In genomic region chr11:75531469-75532242, GRCm38 (mm10) we compare ENCODE assay signal across 8 mouse cellular contexts. TPM values are rescaled to one million over a fixed set of nuclear protein-coding genes. Genes with fewer than 3 reads are reported as not detected.
A peak's percentile ranks its signal among the peaks of the same experiment; 100 is the strongest.
DNase-seq lines count a peak whose midpoint lies in the region; ATAC-seq and TF ChIP-seq lines count a peak whose summit lies in the region.

Gene Slc43a2, plus strand, starts transcription at chr11:75531694.

- peak; percentile 96 for ATAC-seq in forebrain, embryonic 12.5 days (ENCODE audit: low FRiP score)
- ATAC-seq in heart, postnatal 0 days (ENCODE audit: insufficient read depth, low read depth) = peak; percentile 88
- peak; percentile 84 for ATAC-seq in liver, embryonic 16.5 days (ENCODE audit: low read depth)
- peak; percentile 96 for ATAC-seq in neural tube, embryonic 13.5 days (ENCODE audit: low read depth)

- no peak for TF ChIP-seq EP300 in CH12.LX (IDR thresholded peaks at IDR 0.05; ENCODE audit: low read length)
- no peak for TF ChIP-seq EP300 in heart, postnatal 0 days (IDR thresholded peaks at IDR 0.05; ENCODE audit: low read depth)

- H3K4me3 ChIP-seq in CH12.LX (replicated peaks in 1 of 3; ENCODE audit: low read depth in 2 of 3, low read length in 2 of 3, poor library complexity in 1 of 3) = peak within 1 kb of the TSS; percentile 57 to 80 (median 71)
- H3K4me3 ChIP-seq in forebrain, embryonic 12.5 days (replicated peaks) = peak within 1 kb of the TSS; percentile 76
- H3K4me3 ChIP-seq in heart, postnatal 0 days (ENCODE audit: low read depth, low read length) = peak within 1 kb of the TSS; percentile 69
- H3K4me3 ChIP-seq in liver, embryonic 16.5 days (ENCODE audit: low read depth, low read length) = peak within 1 kb of the TSS; percentile 79
- H3K4me3 ChIP-seq in neural tube, embryonic 13.5 days = peak within 1 kb of the TSS; percentile 71
- H3K4me3 ChIP-seq in testis, adult 2 months (ENCODE audit: control insufficient read depth, low read depth, low read length) = peak within 1 kb of the TSS; percentile 100

- peak within 1 kb of the TSS; percentile 66 for H3K9ac ChIP-seq in CH12.LX (ENCODE audit: insufficient read depth, low read depth)
- peak within 1 kb of the TSS; percentile 87 for H3K9ac ChIP-seq in forebrain, embryonic 12.5 days
- H3K9ac ChIP-seq in heart, postnatal 0 days (replicated peaks; ENCODE audit: low read depth, low read length) = peak within 1 kb of the TSS; percentile 80
- H3K9ac ChIP-seq in liver, embryonic 16.5 days (ENCODE audit: low read depth, low read length) = peak within 1 kb of the TSS; percentile 86
- peak within 1 kb of the TSS; percentile 97 for H3K9ac ChIP-seq in neural tube, embryonic 13.5 days

- peak; percentile 95 for DNase-seq in CH12.LX (ENCODE audit: extremely low read depth)
- DNase-seq in c-Kit-positive CD71-positive TER-119-negative erythroid progenitor cells, embryonic 14.5 days (ENCODE audit: low read depth) = peak; percentile 93
- peak; percentile 92 for DNase-seq in heart, postnatal 0 days (ENCODE audit: low spot score)
- peak; percentile 96 to 98 for DNase-seq in kidney, postnatal 4 days

- peak within 1 kb of the TSS; percentile 83 for H3K4me2 ChIP-seq in CH12.LX (ENCODE audit: insufficient read depth, low read depth, poor library complexity, severe bottlenecking)
- peak within 1 kb of the TSS; percentile 95 for H3K4me2 ChIP-seq in forebrain, embryonic 12.5 days
- H3K4me2 ChIP-seq in heart, postnatal 0 days (ENCODE audit: low read depth, low read length) = peak within 1 kb of the TSS; percentile 98
- peak within 1 kb of the TSS; percentile 100 for H3K4me2 ChIP-seq in liver, embryonic 16.5 days (ENCODE audit: low read depth, low read length)
- peak within 1 kb of the TSS; percentile 97 for H3K4me2 ChIP-seq in neural tube, embryonic 13.5 days

- H3K79me2 ChIP-seq in CH12.LX (replicated peaks; ENCODE audit: control insufficient read depth, extremely low read depth, insufficient read depth, poor library complexity, severe bottlenecking) = no peaks in the 10 kb centered on the region

- H3K36me3 ChIP-seq in CH12.LX (replicated peaks in 1 of 2; ENCODE audit: control insufficient read depth in 1 of 2, insufficient read depth in 1 of 2, low read length in 1 of 2) = peaks cover 0 to 18% of the 10 kb centered on the region in 2 experiments
- no peaks in the 10 kb centered on the region for H3K36me3 ChIP-seq in forebrain, embryonic 12.5 days (replicated peaks)
- peaks cover 4% of the 10 kb centered on the region; the same call in 1 of the 2 replicates for H3K36me3 ChIP-seq in heart, postnatal 0 days (replicated peaks; ENCODE audit: control insufficient read depth, insufficient read depth, low read length)
- H3K36me3 ChIP-seq in liver, embryonic 16.5 days (ENCODE audit: control insufficient read depth, insufficient read depth) = no peaks in the 10 kb centered on the region
- H3K36me3 ChIP-seq in neural tube, embryonic 13.5 days = no peaks in the 10 kb centered on the region
- 0 out of 2 replicates have a peak, but pooled peaks cover 1% of the 10 kb centered on the region for H3K36me3 ChIP-seq in testis, adult 2 months (ENCODE audit: control insufficient read depth, insufficient read depth, low read length)

- under 1% methylated on average over 62 of the region's 62 CpGs for WGBS in forebrain, embryonic 12.5 days
- WGBS in heart, postnatal 0 days = under 1% methylated on average over 62 of the region's 62 CpGs
- under 1% methylated on average over 62 of the region's 62 CpGs for WGBS in liver, embryonic 16.5 days (ENCODE audit: insufficient replicate concordance)
- under 1% methylated on average over 62 of the region's 62 CpGs for WGBS in neural tube, embryonic 13.5 days

- H3K27ac ChIP-seq in CH12.LX (ENCODE audit: insufficient read depth, low read depth) = peak within 1 kb of the TSS; percentile 54
- peak within 1 kb of the TSS; percentile 97 for H3K27ac ChIP-seq in forebrain, embryonic 12.5 days
- H3K27ac ChIP-seq in heart, postnatal 0 days (ENCODE audit: low read depth) = peak within 1 kb of the TSS; percentile 87
- H3K27ac ChIP-seq in liver, embryonic 16.5 days (ENCODE audit: low read length) = peak within 1 kb of the TSS; percentile 88
- peak within 1 kb of the TSS; percentile 99 for H3K27ac ChIP-seq in neural tube, embryonic 13.5 days (replicated peaks)
- peak within 1 kb of the TSS; percentile 100 for H3K27ac ChIP-seq in testis, adult 2 months (ENCODE audit: control insufficient read depth, insufficient read depth, low read depth, low read length)

- TF ChIP-seq POLR2A in CH12.LX (IDR thresholded peaks at IDR 0.05; ENCODE audit: low read depth, low read length) = peak; percentile 69; the same call in 1 of the 2 replicates
- TF ChIP-seq POLR2A in testis, adult 2 months (IDR thresholded peaks at IDR 0.05; ENCODE audit: control insufficient read depth, low read depth, low read length) = peak; percentile 64

- no peak for TF ChIP-seq CTCF in CH12.LX (conservative IDR thresholded peaks at IDR 0.05 in 1 of 2, IDR thresholded peaks at IDR 0.05 in 1 of 2; ENCODE audit: low read depth in 2 of 2, low read length in 2 of 2)
- no peak for TF ChIP-seq CTCF in heart, postnatal 0 days (IDR thresholded peaks at IDR 0.05; ENCODE audit: low read depth)
- TF ChIP-seq CTCF in testis, adult 2 months (IDR thresholded peaks at IDR 0.05; ENCODE audit: control insufficient read depth, insufficient read depth, insufficient replicate concordance, low read depth, low read length) = no peak

- no peaks in the 10 kb centered on the region for H3K9me3 ChIP-seq in CH12.LX (replicated peaks; ENCODE audit: low read length)
- no peaks in the 10 kb centered on the region for H3K9me3 ChIP-seq in forebrain, embryonic 12.5 days
- H3K9me3 ChIP-seq in heart, postnatal 0 days (replicated peaks; ENCODE audit: control insufficient read depth, low read length) = no peaks in the 10 kb centered on the region
- no peaks in the 10 kb centered on the region for H3K9me3 ChIP-seq in liver, embryonic 16.5 days (replicated peaks; ENCODE audit: control insufficient read depth, low read length)
- H3K9me3 ChIP-seq in neural tube, embryonic 13.5 days = no peaks in the 10 kb centered on the region

- in situ Hi-C loops in CH12.LX (cut with MboI; ENCODE audit: low pct_ligation_motif_present, low pct_unique_long_range_greater_than_20kb, low sequenced_read_pairs) = loop anchor here (5.0 kb wide), 1 partner anchor 41 kb away; no protein-coding TSS in a partner anchor

- dilution Hi-C loops in CH12.LX (cut with MboI; ENCODE audit: extremely low pct_ligation_motif_present, extremely low pct_unique_long_range_greater_than_20kb, low sequenced_read_pairs) = no loop called here

- no peaks in the 10 kb centered on the region for H3K27me3 ChIP-seq in CH12.LX (replicated peaks)
- H3K27me3 ChIP-seq in forebrain, embryonic 12.5 days = no peaks in the 10 kb centered on the region
- no peaks in the 10 kb centered on the region for H3K27me3 ChIP-seq in heart, postnatal 0 days (ENCODE audit: control insufficient read depth, insufficient read depth, low read length)
- peaks cover 11% of the 10 kb centered on the region for H3K27me3 ChIP-seq in liver, embryonic 16.5 days (ENCODE audit: control insufficient read depth, insufficient read depth, low read depth, low read length)
- H3K27me3 ChIP-seq in neural tube, embryonic 13.5 days = no peaks in the 10 kb centered on the region
- H3K27me3 ChIP-seq in testis, adult 2 months (ENCODE audit: control insufficient read depth, insufficient read depth, low read length) = no peaks in the 10 kb centered on the region

- peaks cover 5 to 42% of the 10 kb centered on the region in 2 experiments; a peak in 3 of 4 replicates for H3K4me1 ChIP-seq in CH12.LX (ENCODE audit: control insufficient read depth in 1 of 2, insufficient read depth in 2 of 2)
- peaks cover 17% of the 10 kb centered on the region for H3K4me1 ChIP-seq in forebrain, embryonic 12.5 days
- H3K4me1 ChIP-seq in heart, postnatal 0 days (ENCODE audit: control insufficient read depth, insufficient read depth) = peaks cover 12% of the 10 kb centered on the region; the same call in 1 of the 2 replicates
- H3K4me1 ChIP-seq in liver, embryonic 16.5 days (ENCODE audit: control insufficient read depth, low read depth, low read length) = peaks cover 26% of the 10 kb centered on the region
- H3K4me1 ChIP-seq in neural tube, embryonic 13.5 days (replicated peaks) = peaks cover 38% of the 10 kb centered on the region
- peaks cover 22% of the 10 kb centered on the region for H3K4me1 ChIP-seq in testis, adult 2 months (ENCODE audit: control insufficient read depth, insufficient read depth, low read length)

- TF ChIP-seq RAD21 in CH12.LX (IDR thresholded peaks at IDR 0.05; ENCODE audit: low read depth, low read length) = no peak

TF ChIP-seq in CH12.LX, 34 proteins besides CTCF, POLR2A, EP300 and RAD21 (continues in another document):
- TF ChIP-seq E2F4 (IDR thresholded peaks at IDR 0.05; ENCODE audit: insufficient replicate concordance, low read depth, low read length) (no peak), BHLHE40 (IDR thresholded peaks at IDR 0.05; ENCODE audit: low read depth, low read length) (no peak), ELF1 (IDR thresholded peaks at IDR 0.05; ENCODE audit: low read depth, low read length) (peak; percentile 75), PAX5 (IDR thresholded peaks at IDR 0.05; ENCODE audit: low read length) (no peak), POLR2AphosphoS2 (IDR thresholded peaks at IDR 0.05; ENCODE audit: low read depth, low read length) (no peak), CHD2 (IDR thresholded peaks at IDR 0.05; ENCODE audit: low read length) (peak; percentile 84), MYC (IDR thresholded peaks at IDR 0.05; ENCODE audit: low read depth, low read length) (peak; percentile 93), ZKSCAN1 (IDR thresholded peaks at IDR 0.05; ENCODE audit: borderline replicate concordance, low read depth, low read length) (no peak), ETS1 (conservative IDR thresholded peaks at IDR 0.05; ENCODE audit: low read depth, low read length) (0 out of 2 replicates have a peak, but pooled peaks have one; percentile 23), USF2 (conservative IDR thresholded peaks at IDR 0.05; ENCODE audit: low read depth, low read length) (no peak), ZNF384 (IDR thresholded peaks at IDR 0.05; ENCODE audit: low read depth, low read length) (peak; percentile 63; the same call in 1 of the 2 replicates), SIN3A (IDR thresholded peaks at IDR 0.05; ENCODE audit: low read length) (peak; percentile 87), NELFE (IDR thresholded peaks at IDR 0.05; ENCODE audit: low read depth, low read length) (no peak)

RNA-seq across cellular contexts. Expression of gene Slc43a2, which starts in this region (rescaled TPM):
- 6.5 and 8.9 TPM in 2 replicates for total RNA-seq in CH12.LX (2012; rRNA removed)
- total RNA-seq in CH12.LX (2014; rRNA removed) = 3.5 and 5.0 TPM in 2 replicates
- polyA plus RNA-seq in CH12.LX (2012; ENCODE audit: insufficient read length, low read depth) = 6.8 and 8.8 TPM in 2 replicates
- polyA plus RNA-seq in forebrain, embryonic 12.5 days (2016; fragmentation: Nextera tagmentation; extraction: Ambion mirVana) = 11.4 TPM in 2 replicates
- 3.6 and 6.0 TPM in 2 replicates for total RNA-seq in heart, postnatal 0 days (2014; rRNA removed; ENCODE audit: low replicate concordance)
- 4.5 and 4.8 TPM in 2 replicates for polyA plus RNA-seq in heart, postnatal 0 days (2015; fragmentation: Nextera tagmentation; extraction: Ambion mirVana)
- 4.4 and 4.5 TPM in 2 replicates for polyA plus RNA-seq in liver, embryonic 16.5 days (2015; fragmentation: Nextera tagmentation; extraction: Ambion mirVana)
- polyA plus RNA-seq in neural tube, embryonic 13.5 days (2015; fragmentation: Nextera tagmentation; extraction: Ambion mirVana) = 17.5 and 20.4 TPM in 2 replicates
- 23.0 and 27.1 TPM in 2 replicates for polyA plus RNA-seq in testis, adult 2 months (2012; rRNA removed)

Comparison
In these comparisons a context has a peak if more than half of its experiments do, and no peak if none do; other contexts are left out.
1. Peak in every context shown above with its lines: DNase-seq, ATAC-seq, H3K4me3 ChIP-seq and H3K27ac ChIP-seq.